Mouse (Mus musculus): Measurements from ENCODE around the gene Gm364. TPM values are rescaled to one million over a fixed set of nuclear protein-coding genes. Genes with fewer than 3 reads are reported as not detected.
A peak's percentile ranks its signal among the peaks of the same experiment; 100 is the strongest.

The Gm364 gene
- not detected in 2 replicates for polyA plus RNA-seq (2012; ENCODE audit: insufficient read depth, insufficient read length, missing spikeins)

- H3K4me1 ChIP-seq (ENCODE audit: control insufficient read depth, insufficient read depth, insufficient read length, low read length), result no peaks in the 10 kb centered on the region
- H3K4me3 ChIP-seq (ENCODE audit: insufficient read depth, low read depth, low read length), result no peak within 1 kb of the TSS
- no peak within 1 kb of the TSS for H3K27ac ChIP-seq (replicated peaks; ENCODE audit: low read depth, low read length)
Observed at GRCm38 (mm10) chrX:57408769-57409168, at the start of gene Gm364. Gene Gm364 (plus strand): TSS chrX:57409154.

GRCm38 (mm10) chrX:57359316-57359715 lies 49.6 kb upstream of the Gm364 start:
- Histone ChIP-seq H3K4me1 (ENCODE audit: control insufficient read depth, insufficient read depth, insufficient read length, low read length) (no peaks in the 10 kb centered on the region), H3K4me3 (ENCODE audit: insufficient read depth, low read depth, low read length) (no peak overlapping the region), H3K27ac (replicated peaks; ENCODE audit: low read depth, low read length) (no peak overlapping the region; the same call in 1 of the 2 replicates)

- Histone ChIP-seq H3K27ac (replicated peaks; ENCODE audit: low read depth, low read length) (no peak overlapping the region), H3K4me3 (ENCODE audit: insufficient read depth, low read depth, low read length) (no peak overlapping the region)
Observed at GRCm38 (mm10) chrX:57364891-57365569, 43.9 kb upstream of the Gm364 start.

GRCm38 (mm10) chrX:57372965-57373364 lies 36.0 kb upstream of the Gm364 start:
- Histone ChIP-seq H3K4me1 (ENCODE audit: control insufficient read depth, insufficient read depth, insufficient read length, low read length) (no peaks in the 10 kb centered on the region), H3K4me3 (ENCODE audit: insufficient read depth, low read depth, low read length) (no peak overlapping the region), H3K27ac (replicated peaks; ENCODE audit: low read depth, low read length) (no peak overlapping the region)

More at GRCm38 (mm10) chrX:57364891-57365569, 43.9 kb upstream of the Gm364 start:
- H3K4me1 ChIP-seq (ENCODE audit: control insufficient read depth, insufficient read depth, insufficient read length, low read length), result no peaks in the 10 kb centered on the region

- H3K27ac ChIP-seq (replicated peaks; ENCODE audit: low read depth, low read length), result no peak overlapping the region
Observed at GRCm38 (mm10) chrX:57373543-57373942, 35.4 kb upstream of the Gm364 start.

GRCm38 (mm10) chrX:57374029-57374428 lies 34.9 kb upstream of the Gm364 start:
- Histone ChIP-seq H3K4me3 (ENCODE audit: insufficient read depth, low read depth, low read length) (no peak overlapping the region), H3K4me1 (ENCODE audit: control insufficient read depth, insufficient read depth, insufficient read length, low read length) (no peaks in the 10 kb centered on the region), H3K27ac (replicated peaks; ENCODE audit: low read depth, low read length) (no peak overlapping the region)

More at GRCm38 (mm10) chrX:57373543-57373942, 35.4 kb upstream of the Gm364 start:
- Histone ChIP-seq H3K4me1 (ENCODE audit: control insufficient read depth, insufficient read depth, insufficient read length, low read length) (no peaks in the 10 kb centered on the region), H3K4me3 (ENCODE audit: insufficient read depth, low read depth, low read length) (no peak overlapping the region)

- Histone ChIP-seq H3K27ac (replicated peaks; ENCODE audit: low read depth, low read length) (no peak overlapping the region), H3K4me1 (ENCODE audit: control insufficient read depth, insufficient read depth, insufficient read length, low read length) (no peaks in the 10 kb centered on the region), H3K4me3 (ENCODE audit: insufficient read depth, low read depth, low read length) (no peak overlapping the region)
Observed at GRCm38 (mm10) chrX:57377096-57377495, 31.9 kb upstream of the Gm364 start.

GRCm38 (mm10) chrX:57378579-57378978 lies 30.4 kb upstream of the Gm364 start:
- Histone ChIP-seq H3K4me3 (ENCODE audit: insufficient read depth, low read depth, low read length) (no peak overlapping the region), H3K4me1 (ENCODE audit: control insufficient read depth, insufficient read depth, insufficient read length, low read length) (no peaks in the 10 kb centered on the region), H3K27ac (replicated peaks; ENCODE audit: low read depth, low read length) (no peak overlapping the region)

GRCm38 (mm10) chrX:57380915-57381314 lies 28.0 kb upstream of the Gm364 start:
- Histone ChIP-seq H3K27ac (replicated peaks; ENCODE audit: low read depth, low read length) (no peak overlapping the region), H3K4me3 (ENCODE audit: insufficient read depth, low read depth, low read length) (no peak overlapping the region), H3K4me1 (ENCODE audit: control insufficient read depth, insufficient read depth, insufficient read length, low read length) (no peaks in the 10 kb centered on the region)

- Histone ChIP-seq H3K27ac (replicated peaks; ENCODE audit: low read depth, low read length) (peak within 1 kb of the TSS; percentile 90), H3K4me3 (ENCODE audit: insufficient read depth, low read depth, low read length) (peak within 1 kb of the TSS; percentile 89), H3K4me1 (ENCODE audit: control insufficient read depth, insufficient read depth, insufficient read length, low read length) (no peaks in the 10 kb centered on the region)
Observed at GRCm38 (mm10) chrX:57392367-57393246, 16.3 kb upstream of the Gm364 start, which contains the start of gene Rbmx. Gene Rbmx (minus strand): TSS chrX:57393036.

GRCm38 (mm10) chrX:57393412-57393811 lies 15.5 kb upstream of the Gm364 start:
- Histone ChIP-seq H3K4me1 (ENCODE audit: control insufficient read depth, insufficient read depth, insufficient read length, low read length) (no peaks in the 10 kb centered on the region), H3K4me3 (ENCODE audit: insufficient read depth, low read depth, low read length) (peak overlapping the region; percentile 33; the same call in 1 of the 2 replicates), H3K27ac (replicated peaks; ENCODE audit: low read depth, low read length) (no peak overlapping the region)

GRCm38 (mm10) chrX:57401388-57401787 lies 7.6 kb upstream of the Gm364 start:
- no peak overlapping the region for H3K27ac ChIP-seq (replicated peaks; ENCODE audit: low read depth, low read length)
- no peaks in the 10 kb centered on the region for H3K4me1 ChIP-seq (ENCODE audit: control insufficient read depth, insufficient read depth, insufficient read length, low read length)
- no peak overlapping the region for H3K4me3 ChIP-seq (ENCODE audit: insufficient read depth, low read depth, low read length)

- Histone ChIP-seq H3K27ac (replicated peaks; ENCODE audit: low read depth, low read length) (no peak overlapping the region), H3K4me3 (ENCODE audit: insufficient read depth, low read depth, low read length) (no peak overlapping the region), H3K4me1 (ENCODE audit: control insufficient read depth, insufficient read depth, insufficient read length, low read length) (no peaks in the 10 kb centered on the region)
Observed at GRCm38 (mm10) chrX:57403651-57404050, 5.3 kb upstream of the Gm364 start.

GRCm38 (mm10) chrX:57431610-57432009 lies 22.7 kb downstream of the Gm364 start:
- no peak overlapping the region for H3K27ac ChIP-seq (replicated peaks; ENCODE audit: low read depth, low read length)
- H3K4me1 ChIP-seq (ENCODE audit: control insufficient read depth, insufficient read depth, insufficient read length, low read length), result no peaks in the 10 kb centered on the region
- H3K4me3 ChIP-seq (ENCODE audit: insufficient read depth, low read depth, low read length), result no peak overlapping the region

GRCm38 (mm10) chrX:57433897-57434296 lies 24.9 kb downstream of the Gm364 start:
- Histone ChIP-seq H3K27ac (replicated peaks; ENCODE audit: low read depth, low read length) (no peak overlapping the region), H3K4me1 (ENCODE audit: control insufficient read depth, insufficient read depth, insufficient read length, low read length) (no peaks in the 10 kb centered on the region), H3K4me3 (ENCODE audit: insufficient read depth, low read depth, low read length) (no peak overlapping the region)

Data from brown adipose tissue, adult 24 weeks (tissue).